Mouse (Mus musculus): ENCODE data around the gene Olfr1368.

The Olfr1368 gene

GRCm38 (mm10) chr13:21145767-21146166, at the start of gene Olfr1368:
Gene Olfr1368 (minus strand): TSS chr13:21145867.
- no peak for TF ChIP-seq GATA4 (IDR thresholded peaks at IDR 0.05; ENCODE audit: insufficient replicate concordance, low read length)

DNA sequence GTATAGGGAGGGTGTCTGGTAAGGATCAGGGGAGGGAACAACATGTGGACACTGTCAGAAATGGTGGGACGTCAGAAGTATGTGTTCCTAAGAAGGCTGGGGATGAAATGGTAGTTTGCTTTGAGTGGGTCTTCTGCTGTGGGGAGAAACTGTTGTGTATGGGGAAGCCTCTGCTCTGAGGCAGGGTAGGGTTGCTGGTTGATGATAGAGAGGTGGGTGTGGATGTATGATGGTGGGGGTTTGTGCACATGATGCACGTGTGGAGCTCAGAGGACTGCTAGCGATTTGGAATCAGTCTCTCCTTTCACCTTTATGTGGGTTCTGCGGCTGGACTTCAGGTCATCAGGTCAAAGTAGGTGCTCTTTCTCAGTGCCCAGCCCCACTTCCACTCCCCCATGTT, 39.9 kb upstream of the Olfr1368 start:
- TF ChIP-seq GATA4 (IDR thresholded peaks at IDR 0.05; ENCODE audit: insufficient replicate concordance, low read length), result no peak

- TF ChIP-seq GATA4 (IDR thresholded peaks at IDR 0.05; ENCODE audit: insufficient replicate concordance, low read length), result no peak
These were observed 38.0 kb upstream of the Olfr1368 start for GRCm38 (mm10) chr13:21183661-21184060.

DNA sequence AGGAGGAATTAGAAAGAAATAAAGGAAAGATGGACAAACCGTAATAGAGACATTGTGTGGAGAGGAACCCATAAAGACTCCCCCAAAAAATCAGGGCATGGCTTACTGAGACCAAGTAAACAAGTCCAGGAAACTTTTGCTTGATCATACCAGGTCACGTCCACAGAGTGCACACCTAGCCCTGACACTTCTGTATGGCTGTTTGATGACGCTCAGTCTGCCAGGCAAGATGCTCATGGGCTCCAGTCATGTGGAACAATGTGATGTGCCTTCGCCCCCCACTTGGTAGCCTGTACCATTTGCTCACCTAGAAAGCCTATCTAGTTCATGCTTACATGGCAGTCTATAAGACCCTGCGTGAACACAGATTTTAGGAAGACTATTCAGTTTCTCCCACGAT, 37.4 kb upstream of the Olfr1368 start:
- no peak for TF ChIP-seq GATA4 (IDR thresholded peaks at IDR 0.05; ENCODE audit: insufficient replicate concordance, low read length)

DNA sequence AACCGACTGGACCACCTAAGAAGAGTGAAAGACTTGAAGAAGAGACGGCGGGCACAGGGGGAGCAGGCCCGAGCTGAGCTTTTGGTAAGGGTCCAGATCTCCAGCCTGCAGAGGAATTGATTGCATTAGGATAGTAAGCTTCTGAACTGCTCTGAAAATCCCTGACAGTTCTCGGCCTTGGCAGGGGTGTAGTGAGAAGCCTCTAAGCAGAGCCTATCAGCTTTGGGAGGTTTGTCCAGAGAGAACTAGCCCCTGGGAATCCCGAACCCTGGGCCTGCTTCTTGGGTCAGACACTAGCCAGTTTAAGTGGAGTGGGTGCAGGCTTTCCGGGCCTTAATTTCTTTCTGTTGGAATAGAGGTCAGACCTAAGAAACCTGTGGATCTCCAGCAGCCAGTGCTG, 36.3 kb upstream of the Olfr1368 start:
- TF ChIP-seq GATA4 (IDR thresholded peaks at IDR 0.05; ENCODE audit: insufficient replicate concordance, low read length), result no peak

GRCm38 (mm10) chr13:21180551-21181530, 35.2 kb upstream of the Olfr1368 start:
- peak; percentile 27; the same call in 1 of the 2 replicates for TF ChIP-seq GATA4 (IDR thresholded peaks at IDR 0.05; ENCODE audit: insufficient replicate concordance, low read length)

DNA sequence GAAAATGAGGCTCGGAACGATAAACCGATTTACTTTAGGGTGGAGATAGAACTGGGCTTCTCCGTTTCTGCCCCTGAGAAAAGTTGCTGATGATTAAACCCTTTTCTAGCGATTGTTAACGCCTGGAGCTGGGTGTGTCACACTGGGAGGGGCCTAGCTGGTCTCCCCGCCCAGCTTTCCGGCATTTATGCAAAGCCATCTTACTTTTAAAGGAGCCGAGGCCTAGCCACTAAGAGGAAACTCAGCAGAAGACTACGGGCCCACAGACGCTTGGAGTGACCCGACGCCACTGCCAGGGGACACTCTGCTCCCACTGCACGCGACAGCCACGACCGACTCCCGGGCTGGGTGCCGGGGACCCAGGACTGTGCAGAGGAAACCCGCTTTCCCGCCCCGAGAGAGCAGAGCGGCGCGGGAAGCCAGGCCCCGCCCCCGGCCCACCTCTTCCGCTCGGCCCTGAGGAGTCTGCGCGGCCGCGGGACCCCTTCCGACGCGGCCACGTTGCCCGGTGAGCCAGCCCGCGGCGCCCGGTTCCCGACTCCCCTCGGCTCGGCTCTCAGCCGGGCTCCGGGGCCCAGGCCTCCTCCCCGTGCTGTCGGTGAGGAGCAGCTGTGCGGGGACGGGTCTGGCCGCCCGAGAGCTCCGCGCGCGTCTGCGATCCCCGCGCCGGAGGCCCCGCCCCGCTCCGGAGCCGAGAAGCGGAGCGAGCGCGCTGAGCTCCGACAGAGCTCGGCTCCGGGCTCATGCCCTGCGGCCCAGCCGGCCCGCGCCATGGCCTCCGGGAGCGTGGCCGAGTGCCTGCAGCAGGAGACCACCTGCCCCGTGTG, 34.3 kb upstream of the Olfr1368 start:
- TF ChIP-seq GATA4 (IDR thresholded peaks at IDR 0.05; ENCODE audit: insufficient replicate concordance, low read length), result no peak

- no peak for TF ChIP-seq GATA4 (IDR thresholded peaks at IDR 0.05; ENCODE audit: insufficient replicate concordance, low read length)
These were observed 33.7 kb upstream of the Olfr1368 start, which contains the start of gene Trim27 for GRCm38 (mm10) chr13:21179367-21179723. Gene Trim27 (plus strand): TSS chr13:21179445.

GRCm38 (mm10) chr13:21178364-21178763, 32.7 kb upstream of the Olfr1368 start:
- TF ChIP-seq GATA4 (IDR thresholded peaks at IDR 0.05; ENCODE audit: insufficient replicate concordance, low read length), result no peak

DNA sequence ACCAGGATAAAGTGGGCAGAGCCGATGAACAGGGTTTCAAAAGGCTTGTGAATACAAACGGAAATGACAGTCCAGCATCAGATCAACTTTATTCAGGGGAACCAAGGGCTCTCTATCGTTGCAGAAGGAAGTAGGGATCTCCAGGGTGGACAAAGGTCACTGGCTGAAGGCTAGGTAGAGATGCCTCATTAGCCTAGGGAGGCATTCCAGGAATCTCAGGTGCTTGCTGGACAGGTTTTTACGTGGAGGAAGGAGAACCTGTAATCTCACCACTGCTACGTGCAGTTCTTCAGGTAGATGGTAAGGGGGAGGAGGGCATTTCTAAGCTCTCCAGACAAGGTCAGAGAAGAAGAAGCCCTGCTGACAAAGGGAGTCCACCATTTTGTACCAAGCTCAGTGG, 32.0 kb upstream of the Olfr1368 start:
- TF ChIP-seq GATA4 (IDR thresholded peaks at IDR 0.05; ENCODE audit: insufficient replicate concordance, low read length), result no peak

- TF ChIP-seq GATA4 (IDR thresholded peaks at IDR 0.05; ENCODE audit: insufficient replicate concordance, low read length), result no peak
These were observed 31.1 kb upstream of the Olfr1368 start for GRCm38 (mm10) chr13:21176733-21177132.

GRCm38 (mm10) chr13:21173072-21173471, 27.4 kb upstream of the Olfr1368 start:
- no peak for TF ChIP-seq GATA4 (IDR thresholded peaks at IDR 0.05; ENCODE audit: insufficient replicate concordance, low read length)

GRCm38 (mm10) chr13:21172241-21173027, 26.8 kb upstream of the Olfr1368 start:
- no peak for TF ChIP-seq GATA4 (IDR thresholded peaks at IDR 0.05; ENCODE audit: insufficient replicate concordance, low read length)

DNA sequence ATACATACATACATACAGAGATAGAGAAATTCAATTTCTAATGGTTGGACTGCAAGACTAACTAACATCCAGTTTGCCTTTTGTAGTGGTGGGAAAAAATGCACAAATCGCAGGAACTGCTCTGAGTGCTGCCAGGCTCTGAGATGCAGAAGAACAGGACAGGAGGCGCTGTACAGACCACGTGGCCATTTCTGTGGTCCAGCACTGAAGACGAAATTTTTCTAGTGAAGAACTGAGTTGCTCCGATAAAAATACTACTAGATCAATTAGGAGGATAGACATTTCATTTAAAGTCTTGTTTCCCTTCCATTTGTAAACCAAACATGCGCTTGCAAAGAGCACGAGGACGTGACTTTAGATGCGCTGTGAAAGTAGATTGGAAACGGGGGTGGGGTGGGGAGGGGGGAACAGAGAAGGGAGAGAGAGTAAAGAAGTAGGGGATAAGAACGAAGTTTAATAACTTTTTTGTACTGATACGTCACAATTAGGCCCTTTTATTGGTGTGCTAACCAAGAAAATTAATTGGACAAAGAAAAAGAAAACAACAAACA, 26.0 kb upstream of the Olfr1368 start:
- no peak for TF ChIP-seq GATA4 (IDR thresholded peaks at IDR 0.05; ENCODE audit: insufficient replicate concordance, low read length)

DNA sequence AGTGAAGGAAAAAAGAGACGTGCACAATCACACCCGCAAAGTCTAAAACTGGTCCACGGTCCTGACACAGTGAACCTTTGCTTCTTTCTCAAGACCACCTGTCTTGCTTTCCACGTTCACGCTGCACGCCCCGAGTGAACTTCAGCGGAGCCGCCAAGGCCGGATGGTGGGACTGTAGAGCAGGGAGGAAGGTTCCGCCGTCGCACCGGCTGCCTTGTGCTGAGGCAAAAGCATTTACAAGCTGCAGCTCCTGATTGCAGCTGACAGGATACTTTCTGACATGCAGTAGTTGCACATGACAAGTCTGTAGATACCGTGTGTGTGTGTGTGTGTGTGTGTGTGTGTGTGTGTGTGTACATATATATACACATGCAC, 25.5 kb upstream of the Olfr1368 start:
- TF ChIP-seq GATA4 (IDR thresholded peaks at IDR 0.05; ENCODE audit: insufficient replicate concordance, low read length), result no peak

All from liver, adult (tissue).